Mouse (Mus musculus) MEL (cell line): ENCODE results near the gene Mylip.

ENCODE experiments used
- CHD1 ChIP-seq: IDR thresholded peaks from 2 replicates; pipeline ENCODE4 v1.6.1; 2012; ENCODE audit warnings: low read depth, mild to moderate bottlenecking, inconsistent platforms, low read length, improper control_type of control experiment
- E2F4 ChIP-seq: IDR thresholded peaks from 2 replicates; pipeline ENCODE4 v1.6.1; 2011; ENCODE audit warnings: low read depth, low read length, improper control_type of control experiment, borderline replicate concordance
- EP300 ChIP-seq, 2 experiments: IDR thresholded peaks; 2 replicates each; pipeline ENCODE4 v1.6.1; 2011; ENCODE audit warnings: improper control_type of control experiment in 2 of 2, low read length in 2 of 2, low read depth in 1 of 2, mild to moderate bottlenecking in 1 of 2
- RCOR1 ChIP-seq: IDR thresholded peaks from 2 replicates; pipeline ENCODE4 v1.6.1; 2012; ENCODE audit warnings: low read depth, mild to moderate bottlenecking, inconsistent platforms, low read length, improper control_type of control experiment
- USF1 ChIP-seq: IDR thresholded peaks from 2 replicates; pipeline ENCODE4 v1.6.1; 2014; ENCODE audit warnings: low read depth, mild to moderate bottlenecking, inconsistent platforms, low read length, improper control_type of control experiment, moderate library complexity

DNA sequence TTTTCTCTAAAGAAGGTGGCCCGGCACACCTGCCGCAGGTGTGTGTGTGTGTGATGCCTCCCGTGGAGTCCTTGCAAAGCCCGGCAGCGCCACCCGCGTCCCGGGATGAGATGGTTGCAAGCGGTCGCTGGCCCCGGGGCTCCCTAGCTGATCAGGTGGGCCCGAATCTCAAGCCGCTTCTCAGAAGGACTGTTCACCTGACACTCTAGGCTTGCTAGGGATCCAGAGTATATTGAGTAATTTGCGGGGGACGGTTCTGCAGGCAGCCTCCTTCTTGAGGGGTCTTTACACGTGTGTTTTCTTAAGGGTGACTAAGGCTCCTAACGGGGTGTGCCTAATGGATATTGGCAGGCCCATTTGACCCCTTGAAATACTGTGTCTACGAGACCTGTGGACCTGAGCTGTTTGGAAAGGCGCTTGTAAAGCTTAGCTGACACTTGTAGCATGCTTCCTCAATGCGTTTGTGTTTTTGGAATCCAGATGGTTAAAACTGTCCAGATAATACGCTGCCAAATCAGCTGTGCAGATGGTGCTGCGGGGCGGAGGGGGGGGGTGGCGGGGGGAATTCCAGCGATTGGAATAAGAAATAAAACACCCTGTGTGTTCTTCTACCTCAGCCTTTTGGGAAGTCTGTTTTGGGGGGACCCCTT is 895 bp downstream of the Mylip start:
- TF ChIP-seq CHD1 = no peak
- peak; percentile 23 to 65; a peak in 3 of 4 replicates for TF ChIP-seq EP300 (IDR thresholded peaks at IDR 0.05; ENCODE audit: low read depth in 1 of 2, low read length in 2 of 2)
- TF ChIP-seq RCOR1 = peak; percentile 19; the same call in 1 of the 2 replicates
- TF ChIP-seq E2F4 = no peak
- no peak for TF ChIP-seq USF1
